Mouse (Mus musculus) v-Abl transformed pro-B cells (cell line): ENCODE data around the gene Ssc4d.

Experiments
- in situ Hi-C, 2 experiments: fragments of 400-800 bp; cut with MboI; formaldehyde crosslinking; loops; one replicate each; pipeline ENCODE4 v1.15.1; 2025; ENCODE audit not compliant: unreplicated experiment in 2 of 2

The Ssc4d gene

DNA sequence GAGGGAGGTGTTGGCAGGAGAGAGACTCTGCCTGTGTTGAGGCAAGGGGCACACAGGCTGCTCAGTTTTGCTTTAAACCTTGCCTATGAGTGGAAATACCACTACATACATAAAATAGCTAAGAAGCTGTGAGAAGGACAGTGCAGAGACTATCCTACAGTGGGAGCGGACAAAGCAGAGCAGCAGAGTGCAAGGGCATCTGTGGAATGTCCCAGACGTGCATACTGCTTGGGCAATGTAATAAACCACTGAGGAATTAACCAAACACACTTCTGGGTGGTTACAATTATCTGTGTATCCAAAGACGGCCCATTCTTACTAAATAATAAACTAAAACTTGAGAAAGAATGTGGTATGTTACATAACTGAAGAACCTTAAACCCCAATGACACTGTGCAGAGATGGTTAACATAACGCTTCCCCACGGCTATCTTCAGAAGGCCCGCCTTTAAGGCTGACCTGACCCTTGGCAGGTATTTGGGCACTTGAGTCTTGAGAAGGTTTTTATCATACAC is 58.2 kb downstream of the Ssc4d start:
- in situ Hi-C loops = no loop called here

DNA sequence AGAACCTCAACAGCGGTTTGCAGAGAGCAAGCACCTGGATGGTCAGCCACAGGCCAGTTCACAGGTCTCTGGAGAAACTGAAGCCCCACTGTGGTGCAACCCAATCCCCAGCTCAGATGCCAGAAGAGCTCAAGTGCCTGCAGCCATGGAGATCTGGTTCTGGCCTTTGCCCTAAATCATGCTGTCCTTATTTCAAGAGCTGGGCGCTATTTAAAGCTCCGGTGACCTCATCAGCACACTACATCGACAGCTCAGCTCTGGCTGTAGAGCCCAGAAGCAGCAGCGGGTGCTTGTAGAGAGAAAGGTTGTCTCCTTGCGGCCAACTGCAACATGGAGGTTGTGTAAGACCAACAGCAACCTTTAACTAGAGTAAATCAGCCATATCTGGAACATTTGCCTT is 60.2 kb downstream of the Ssc4d start:
- in situ Hi-C loops = no loop called here

DNA sequence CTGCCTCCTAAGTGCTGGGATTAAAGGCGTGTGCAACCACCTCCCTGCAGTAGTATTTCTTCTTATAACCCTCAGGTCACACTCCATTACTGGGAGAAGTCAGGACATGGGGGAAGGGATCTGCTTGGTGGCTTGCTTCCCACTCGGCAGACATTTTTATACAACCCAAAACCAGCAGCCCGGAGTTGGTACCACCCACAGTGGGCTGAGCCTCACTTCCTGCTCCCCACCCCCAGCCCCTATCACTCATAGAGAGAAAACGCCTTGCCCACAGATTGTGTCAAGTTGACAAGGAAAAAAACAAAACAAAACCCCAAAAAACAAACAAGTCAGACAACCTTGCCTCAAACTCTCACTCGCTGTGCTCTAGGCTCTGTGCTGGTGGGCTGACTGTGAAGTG is 61.1 kb downstream of the Ssc4d start:
- in situ Hi-C loops = no loop called here

DNA sequence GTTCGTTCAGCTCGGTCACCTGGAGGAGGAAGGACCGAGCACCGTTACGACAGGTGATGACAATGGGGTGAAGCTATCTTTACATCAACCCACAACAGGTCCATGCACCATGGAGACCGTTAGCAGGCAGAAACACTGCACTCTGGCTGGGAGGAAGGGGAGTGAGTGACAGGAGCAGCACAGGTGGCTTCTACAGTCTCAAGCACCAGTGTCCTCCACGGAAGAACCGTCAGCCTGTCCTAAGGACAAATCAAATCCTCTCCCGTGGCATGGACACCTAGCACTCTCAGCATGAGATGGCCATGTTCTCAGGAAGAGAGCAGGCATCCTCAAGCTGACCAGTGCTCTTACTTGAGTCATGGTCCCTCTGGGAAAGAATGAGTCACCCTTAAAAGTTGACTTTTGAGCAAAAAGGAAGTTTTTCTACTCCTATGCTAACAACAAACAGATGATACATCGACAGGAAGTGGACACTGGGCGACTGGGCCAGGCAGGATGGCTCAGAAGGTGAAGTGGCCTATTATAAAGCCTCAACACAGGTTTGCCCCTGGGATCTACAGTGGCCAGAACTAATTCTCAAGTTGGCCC is 62.6 kb downstream of the Ssc4d start:
- in situ Hi-C loops = no loop called here

- in situ Hi-C loops = no loop called here
Observed at GRCm38 (mm10) chr5:135910813-135911212, 63.5 kb downstream of the Ssc4d start.
